Mouse (Mus musculus): ENCODE measurements around the gene Gm9803.

GRCm38 (mm10) chr10:43516992-43517660, 6.8 kb upstream of the Gm9803 start:
- TF ChIP-seq CTCF (conservative IDR thresholded peaks at IDR 0.05; ENCODE audit: low read length) (no peak), NANOG (IDR thresholded peaks at IDR 0.05; ENCODE audit: borderline replicate concordance, low read length) (no peak), POU5F1 (IDR thresholded peaks at IDR 0.05; ENCODE audit: borderline replicate concordance, low read length) (no peak)
